Mouse (Mus musculus) MEL (cell line): ENCODE measurements around the gene Bglap2.

ENCODE experiments used
- BHLHE40 ChIP-seq: IDR thresholded peaks from 2 replicates; pipeline ENCODE4 v1.6.1; 2012; ENCODE audit warnings: low read depth, mild to moderate bottlenecking, inconsistent platforms, low read length, improper control_type of control experiment, borderline replicate concordance
- CHD1 ChIP-seq: IDR thresholded peaks from 2 replicates; pipeline ENCODE4 v1.6.1; 2012; ENCODE audit warnings: low read depth, mild to moderate bottlenecking, inconsistent platforms, low read length, improper control_type of control experiment
- CTCF ChIP-seq, 3 experiments: IDR thresholded peaks in 2 of 3; conservative IDR thresholded peaks in 1 of 3; 2 replicates each; pipeline ENCODE4 v1.5.1; 2011 to 2012; ENCODE audit warnings: low read length in 3 of 3, low read depth in 2 of 3, mild to moderate bottlenecking in 2 of 3, improper control_type of control experiment in 1 of 3, inconsistent platforms in 1 of 3, mixed read lengths in 1 of 3, moderate library complexity in 1 of 3; ENCODE audit not compliant: control insufficient read depth in 1 of 3, insufficient read depth in 1 of 3, poor library complexity in 1 of 3, severe bottlenecking in 1 of 3
- EP300 ChIP-seq, 2 experiments: IDR thresholded peaks; 2 replicates each; pipeline ENCODE4 v1.6.1; 2011; ENCODE audit warnings: improper control_type of control experiment in 2 of 2, low read length in 2 of 2, low read depth in 1 of 2, mild to moderate bottlenecking in 1 of 2
- JUND ChIP-seq: IDR thresholded peaks from 2 replicates; pipeline ENCODE4 v1.6.1; 2011; ENCODE audit warnings: low read depth, mild to moderate bottlenecking, improper control_type of control experiment, low read length
- NELFE ChIP-seq: IDR thresholded peaks from 2 replicates; pipeline ENCODE4 v1.6.1; 2011; ENCODE audit warnings: low read depth, low read length, improper control_type of control experiment
- POLR2A ChIP-seq, 2 experiments: IDR thresholded peaks; 2 replicates each; pipeline ENCODE4 v1.6.1; 2011 to 2012; ENCODE audit warnings: low read length in 2 of 2, mild to moderate bottlenecking in 2 of 2, control low read depth in 1 of 2, improper control_type of control experiment in 1 of 2, low read depth in 1 of 2, moderate library complexity in 1 of 2; ENCODE audit not compliant: control insufficient read depth in 1 of 2, insufficient read depth in 1 of 2, poor library complexity in 1 of 2
- POLR2AphosphoS2 ChIP-seq: IDR thresholded peaks from 2 replicates; pipeline ENCODE4 v1.6.1; 2011; ENCODE audit warnings: low read length, improper control_type of control experiment
- SIN3A ChIP-seq: IDR thresholded peaks from 2 replicates; pipeline ENCODE4 v1.6.1; 2012; ENCODE audit warnings: low read length, improper control_type of control experiment, inconsistent platforms
- TAL1 ChIP-seq: IDR thresholded peaks from 2 replicates; pipeline ENCODE4 v1.6.1; 2012; ENCODE audit warnings: mild to moderate bottlenecking, inconsistent platforms, low read length, moderate library complexity, mixed read lengths
- TBP ChIP-seq: IDR thresholded peaks from 2 replicates; pipeline ENCODE4 v1.8.0; 2011; ENCODE audit warnings: low read depth, low read length, improper control_type of control experiment
- TCF12 ChIP-seq: IDR thresholded peaks from 2 replicates; pipeline ENCODE4 v1.6.1; 2014; ENCODE audit warnings: low read depth, mild to moderate bottlenecking, inconsistent platforms, low read length, improper control_type of control experiment, moderate library complexity
- ZKSCAN1 ChIP-seq: IDR thresholded peaks from 2 replicates; pipeline ENCODE4 v1.6.1; 2012; ENCODE audit warnings: low read depth, mild to moderate bottlenecking, inconsistent platforms, low read length, improper control_type of control experiment, moderate library complexity
- ZNF384 ChIP-seq: IDR thresholded peaks from 2 replicates; pipeline ENCODE4 v1.6.1; 2012; ENCODE audit warnings: low read depth, mild to moderate bottlenecking, inconsistent platforms, low read length, improper control_type of control experiment

DNA sequence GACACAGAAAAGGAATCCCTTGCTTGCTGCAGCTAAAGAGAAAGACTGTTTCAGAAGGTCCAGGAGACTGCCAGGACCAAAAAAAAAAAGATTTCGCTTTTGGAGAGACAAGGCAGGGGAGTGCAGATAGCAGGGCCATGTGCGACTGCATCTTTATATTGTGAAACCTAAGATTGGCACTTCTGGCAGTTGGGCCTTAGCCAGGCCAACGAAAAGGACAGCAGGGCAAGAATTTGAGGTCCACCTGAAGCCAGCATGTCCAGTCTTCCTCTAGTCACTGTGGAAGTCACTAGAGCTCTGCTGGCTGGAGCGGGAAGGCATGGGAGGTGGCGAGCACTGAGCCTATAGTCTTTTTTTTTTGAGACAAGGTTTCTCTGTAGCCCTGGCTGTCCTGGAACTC, 30.5 kb upstream of the Bglap2 start:
- TF ChIP-seq TAL1 (no peak), POLR2AphosphoS2 (no peak), CTCF (IDR thresholded peaks at IDR 0.05 in 2 of 3, conservative IDR thresholded peaks at IDR 0.05 in 1 of 3; ENCODE audit: control insufficient read depth in 1 of 3, insufficient read depth in 1 of 3, low read depth in 2 of 3, low read length in 3 of 3, poor library complexity in 1 of 3, severe bottlenecking in 1 of 3) (no peak), BHLHE40 (no peak), EP300 (IDR thresholded peaks at IDR 0.05; ENCODE audit: low read depth in 1 of 2, low read length in 2 of 2) (no peak), POLR2A (IDR thresholded peaks at IDR 0.05; ENCODE audit: control insufficient read depth in 1 of 2, insufficient read depth in 1 of 2, low read depth in 1 of 2, low read length in 2 of 2, poor library complexity in 1 of 2) (no peak), TBP (no peak), CHD1 (no peak), ZNF384 (no peak), TCF12 (no peak), ZKSCAN1 (no peak), NELFE (no peak), JUND (no peak), SIN3A (no peak)
